Mouse (Mus musculus): ENCODE results near the gene Srxn1.

The Srxn1 gene

GRCm38 (mm10) chr2:152119228-152119865 is 14.0 kb downstream of the Srxn1 start:
- DNase-seq (ENCODE audit: low spot score in 2 of 2), result no peak

GRCm38 (mm10) chr2:152122896-152123295 is 17.6 kb downstream of the Srxn1 start:
- DNase-seq (ENCODE audit: low spot score in 2 of 2), result no peak

- DNase-seq (ENCODE audit: low spot score in 2 of 2), result no peak
Observed at GRCm38 (mm10) chr2:152128597-152128996, 23.3 kb downstream of the Srxn1 start.

- peak; percentile 32 to 74 for DNase-seq (ENCODE audit: low spot score in 2 of 2)
Observed at GRCm38 (mm10) chr2:152129778-152130177, 24.5 kb downstream of the Srxn1 start.

GRCm38 (mm10) chr2:152132016-152132415 is 26.7 kb downstream of the Srxn1 start:
- no peak for DNase-seq (ENCODE audit: low spot score in 2 of 2)

- DNase-seq (ENCODE audit: low spot score in 2 of 2), result no peak
Observed at GRCm38 (mm10) chr2:152132691-152133090, 27.4 kb downstream of the Srxn1 start.

GRCm38 (mm10) chr2:152139191-152139987 is 34.1 kb downstream of the Srxn1 start:
- no peak for DNase-seq (ENCODE audit: low spot score in 2 of 2)

GRCm38 (mm10) chr2:152140941-152141340 is 35.6 kb downstream of the Srxn1 start:
- DNase-seq (ENCODE audit: low spot score in 2 of 2), result no peak

- no peak for DNase-seq (ENCODE audit: low spot score in 2 of 2)
Observed at GRCm38 (mm10) chr2:152141491-152141890, 36.2 kb downstream of the Srxn1 start.

- DNase-seq (ENCODE audit: low spot score in 2 of 2), result no peak
Observed at GRCm38 (mm10) chr2:152142046-152142445, 36.7 kb downstream of the Srxn1 start.

- DNase-seq (ENCODE audit: low spot score in 2 of 2), result no peak
Observed at GRCm38 (mm10) chr2:152142571-152142970, 37.3 kb downstream of the Srxn1 start.

GRCm38 (mm10) chr2:152143279-152144157 is 38.2 kb downstream of the Srxn1 start, which contains the start of gene Tcf15:
Gene Tcf15, plus strand, starts transcription at chr2:152143561.
- DNase-seq (ENCODE audit: low spot score in 2 of 2), result no peak

GRCm38 (mm10) chr2:152144158-152144450 is 38.8 kb downstream of the Srxn1 start:
- DNase-seq (ENCODE audit: low spot score in 2 of 2), result no peak

- DNase-seq (ENCODE audit: low spot score in 2 of 2), result no peak
Observed at GRCm38 (mm10) chr2:152144501-152144900, 39.2 kb downstream of the Srxn1 start.

GRCm38 (mm10) chr2:152145711-152146110 is 40.4 kb downstream of the Srxn1 start:
- no peak for DNase-seq (ENCODE audit: low spot score in 2 of 2)

GRCm38 (mm10) chr2:152147079-152147478 is 41.8 kb downstream of the Srxn1 start:
- no peak for DNase-seq (ENCODE audit: low spot score in 2 of 2)

GRCm38 (mm10) chr2:152148675-152149074 is 43.4 kb downstream of the Srxn1 start:
- no peak for DNase-seq (ENCODE audit: low spot score in 2 of 2)

GRCm38 (mm10) chr2:152149891-152150290 is 44.6 kb downstream of the Srxn1 start:
- no peak for DNase-seq (ENCODE audit: low spot score in 2 of 2)

- DNase-seq (ENCODE audit: low spot score in 2 of 2), result no peak
Observed at GRCm38 (mm10) chr2:152150373-152150772, 45.1 kb downstream of the Srxn1 start.

- no peak for DNase-seq (ENCODE audit: low spot score in 2 of 2)
Observed at GRCm38 (mm10) chr2:152153361-152153760, 48.0 kb downstream of the Srxn1 start.

GRCm38 (mm10) chr2:152155414-152156208 is 50.3 kb downstream of the Srxn1 start:
- no peak for DNase-seq (ENCODE audit: low spot score in 2 of 2)

GRCm38 (mm10) chr2:152156471-152156870 is 51.2 kb downstream of the Srxn1 start:
- no peak for DNase-seq (ENCODE audit: low spot score in 2 of 2)
